Mouse (Mus musculus): ENCODE measurements around the gene Fam181a.

DNA sequence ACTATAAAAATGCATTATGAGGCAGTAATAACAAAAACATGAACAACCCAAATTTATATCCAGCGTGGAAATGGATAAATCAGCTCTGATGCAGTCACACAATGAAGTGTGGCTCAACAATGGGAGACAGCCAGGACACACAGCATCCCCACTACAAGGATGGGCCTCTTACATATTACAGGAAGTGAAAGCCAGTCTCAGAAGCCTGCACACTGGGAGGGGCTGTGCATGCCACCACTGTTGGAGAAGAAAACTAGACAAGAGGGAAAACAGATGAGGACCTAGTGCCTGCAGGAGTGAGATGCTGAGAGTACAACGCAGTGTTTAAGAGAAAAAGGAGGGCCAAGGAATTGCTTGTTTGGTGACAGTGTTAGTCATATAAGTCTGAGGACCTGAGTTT is 37.0 kb upstream of the Fam181a start:
- TF ChIP-seq CTCF (IDR thresholded peaks at IDR 0.05): no peak
- TF ChIP-seq EP300 (IDR thresholded peaks at IDR 0.05): no peak
